Mouse (Mus musculus) left cerebral cortex, adult 11 months (tissue): ENCODE data around the gene Stard3.
"Not testable (repeated sequence)": the region's sequence is repeated elsewhere in the genome, so short reads cannot be mapped to it uniquely, and the experiment has no call there.

ENCODE experiments used
- DNase-seq: peaks from one replicate; pipeline ENCODE4 v3.0.0; 2022; ENCODE audit warnings: low spot score

Gene Stard3

DNA sequence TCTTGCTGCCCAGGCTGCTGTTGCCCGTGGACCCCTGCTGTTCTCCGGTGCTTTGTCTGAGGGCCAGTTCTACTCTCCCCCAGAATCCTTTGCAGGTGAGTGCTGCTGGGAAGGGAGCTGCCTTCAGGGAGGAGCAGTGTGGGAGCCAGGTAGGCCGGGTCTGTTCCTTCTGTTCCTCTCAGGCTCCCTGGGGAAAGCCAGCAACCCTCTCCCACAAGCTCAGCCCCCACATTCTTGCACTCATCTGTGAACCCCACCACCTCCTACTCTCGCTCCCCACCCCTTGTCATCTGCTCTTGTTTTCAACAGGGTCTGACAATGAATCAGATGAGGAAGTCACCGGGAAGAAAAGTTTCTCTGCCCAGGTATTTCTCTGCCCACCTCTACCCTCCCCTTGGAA is 18.6 kb downstream of the Stard3 start:
- no peak for DNase-seq

DNA sequence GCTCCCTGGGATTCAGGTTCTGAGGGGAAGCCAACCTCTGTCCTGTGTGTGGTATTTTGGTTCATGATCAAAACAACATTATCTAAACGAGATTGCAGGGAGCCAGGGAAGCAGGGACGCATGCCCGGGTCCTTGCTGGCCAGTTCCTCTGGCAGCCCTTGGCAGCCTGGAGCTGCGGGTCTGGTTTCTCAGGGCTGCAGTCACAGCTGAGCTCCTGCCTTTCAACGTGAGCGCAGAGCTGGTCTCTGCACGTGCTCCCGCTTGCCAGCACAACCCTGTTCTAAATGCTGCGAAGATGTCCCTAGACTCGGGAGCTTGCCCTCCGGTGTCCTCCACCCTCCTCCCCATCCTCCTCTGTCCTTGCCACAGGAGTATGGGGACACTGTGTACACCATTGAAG is 19.6 kb downstream of the Stard3 start:
- DNase-seq = no peak

DNA sequence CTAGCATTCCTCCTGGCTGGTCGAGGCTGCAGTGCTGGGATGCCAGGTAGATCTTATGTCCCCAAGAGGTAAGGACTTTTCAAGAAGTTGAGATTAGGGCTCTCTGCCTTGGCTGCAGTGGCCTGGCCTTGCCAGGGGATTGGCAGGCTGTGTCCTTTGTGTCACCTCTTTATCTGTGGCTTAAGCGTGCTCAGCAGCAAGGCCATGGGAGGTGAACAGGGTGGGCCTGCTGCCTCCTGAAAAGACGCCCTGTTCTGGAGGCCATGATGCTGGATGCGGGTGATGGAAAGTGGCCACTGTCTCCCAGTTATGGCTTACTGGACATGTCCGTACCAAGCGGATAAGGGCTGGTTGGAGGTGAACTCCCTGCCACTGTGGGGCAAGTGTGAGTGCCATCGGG is 21.2 kb downstream of the Stard3 start:
- no peak for DNase-seq

DNA sequence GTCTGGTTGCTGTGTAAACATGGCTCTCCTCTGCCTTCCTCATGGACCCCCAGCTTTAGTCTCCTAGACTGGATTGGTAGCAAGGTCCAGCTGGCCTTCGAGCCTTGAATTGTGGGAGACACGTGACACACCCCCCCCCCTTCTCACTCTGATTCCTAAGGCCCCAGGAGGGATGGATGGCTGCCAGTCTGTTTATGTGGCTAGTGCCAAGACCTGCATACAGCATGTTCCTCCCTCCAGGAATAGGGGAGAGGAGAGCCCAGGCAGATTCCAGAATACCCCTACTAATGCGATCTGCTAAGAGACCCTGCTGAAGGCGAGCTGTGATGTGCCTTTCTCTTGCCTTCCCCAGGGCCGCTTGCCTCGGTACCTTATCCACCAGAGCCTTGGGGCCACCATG is 21.9 kb downstream of the Stard3 start:
- no peak for DNase-seq

DNA sequence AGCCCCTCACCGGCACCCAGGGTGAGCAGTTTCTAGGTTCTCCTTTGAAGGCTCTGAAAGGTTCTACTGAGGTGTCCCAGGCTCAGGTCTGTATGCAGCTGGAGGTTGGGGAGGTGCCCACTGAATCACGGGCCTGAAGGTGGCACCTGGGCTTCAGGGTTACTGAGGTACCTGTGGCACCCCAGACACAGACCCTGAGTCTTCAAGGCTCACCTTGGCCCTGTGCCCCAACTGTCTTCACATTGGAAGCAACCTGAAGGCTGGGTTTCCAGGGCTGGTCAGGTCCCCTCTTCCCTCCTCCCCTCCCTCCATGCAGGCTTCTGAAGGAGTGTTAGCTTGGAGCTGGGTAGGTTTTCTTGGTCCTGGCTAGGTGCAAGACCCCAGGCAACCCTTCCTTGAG is 23.5 kb downstream of the Stard3 start:
- no peak for DNase-seq

DNA sequence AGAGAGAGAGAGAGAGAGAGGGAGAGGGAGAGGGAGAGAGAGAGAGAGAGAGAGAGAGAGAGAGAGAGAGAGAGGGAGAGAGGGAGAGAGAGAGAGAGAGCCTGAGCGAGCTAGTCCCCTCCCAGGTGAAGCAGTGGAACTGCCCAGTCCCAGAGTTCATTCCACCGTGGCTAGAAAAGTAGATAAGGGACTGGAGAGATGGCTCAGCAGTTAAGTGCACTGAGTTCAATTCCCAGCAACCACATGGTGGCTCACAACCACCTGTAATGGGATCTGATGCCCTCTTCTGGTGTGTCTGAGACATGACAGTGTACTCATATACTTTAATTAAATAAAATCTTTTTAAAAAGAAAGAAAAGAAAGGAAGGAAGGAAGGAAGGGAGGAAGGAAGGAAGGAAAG is 24.2 kb downstream of the Stard3 start:
- DNase-seq = not testable (repeated sequence)

DNA sequence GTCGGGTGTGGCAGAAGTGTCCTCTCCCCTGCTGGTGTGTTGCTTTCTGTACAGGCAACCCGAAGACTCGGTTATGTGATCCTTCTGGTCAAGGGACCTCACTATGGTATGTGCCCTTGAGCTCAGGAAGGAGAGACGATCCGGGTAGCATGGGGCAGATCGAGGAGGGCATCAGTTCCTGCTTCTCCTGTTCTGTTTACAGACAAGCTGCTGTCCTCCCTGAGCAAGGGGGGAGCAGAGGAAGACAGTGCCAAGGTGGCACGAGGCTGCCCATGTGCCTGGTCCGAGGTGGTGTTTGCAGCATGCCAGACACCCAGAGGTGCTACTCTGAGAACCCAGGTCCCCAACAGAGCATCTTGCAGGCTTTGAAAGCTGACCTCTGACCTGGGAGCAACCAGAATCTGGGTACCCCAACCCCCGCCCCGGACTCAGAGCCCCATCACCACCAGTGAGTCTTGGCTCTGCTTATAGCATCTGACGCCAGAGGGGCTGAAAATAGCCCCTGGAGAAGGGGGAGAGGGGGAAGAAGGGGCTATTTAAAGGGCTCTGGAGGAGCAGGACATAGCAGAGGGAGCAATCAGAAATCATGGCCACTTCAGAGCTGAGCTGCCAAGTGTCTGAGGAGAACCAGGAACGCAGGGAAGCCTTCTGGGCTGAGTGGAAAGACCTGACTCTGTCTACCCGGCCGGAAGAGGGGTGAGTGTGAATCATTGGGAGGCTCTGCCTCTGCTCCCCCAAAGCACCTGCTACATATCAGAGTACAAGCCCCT is 25.3 kb downstream of the Stard3 start, which contains the start of gene Tcap:
Gene Tcap (plus strand): TSS at position 551 of the 770 bp plus-strand sequence.
- no peak for DNase-seq

DNA sequence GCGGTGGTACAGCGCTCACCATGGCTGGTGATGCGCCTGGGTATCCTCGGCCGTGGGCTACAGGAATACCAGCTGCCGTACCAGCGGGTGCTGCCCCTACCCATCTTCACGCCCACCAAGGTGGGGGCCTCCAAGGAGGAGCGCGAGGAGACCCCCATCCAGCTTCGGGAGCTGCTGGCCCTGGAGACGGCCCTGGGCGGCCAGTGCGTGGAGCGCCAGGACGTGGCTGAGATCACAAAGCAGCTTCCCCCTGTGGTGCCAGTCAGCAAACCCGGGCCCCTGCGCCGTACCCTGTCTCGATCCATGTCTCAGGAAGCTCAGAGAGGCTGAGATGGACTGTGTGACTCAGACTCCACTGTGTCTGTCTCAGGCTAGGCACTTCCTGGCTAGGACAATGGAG is 26.0 kb downstream of the Stard3 start:
- no peak for DNase-seq

DNA sequence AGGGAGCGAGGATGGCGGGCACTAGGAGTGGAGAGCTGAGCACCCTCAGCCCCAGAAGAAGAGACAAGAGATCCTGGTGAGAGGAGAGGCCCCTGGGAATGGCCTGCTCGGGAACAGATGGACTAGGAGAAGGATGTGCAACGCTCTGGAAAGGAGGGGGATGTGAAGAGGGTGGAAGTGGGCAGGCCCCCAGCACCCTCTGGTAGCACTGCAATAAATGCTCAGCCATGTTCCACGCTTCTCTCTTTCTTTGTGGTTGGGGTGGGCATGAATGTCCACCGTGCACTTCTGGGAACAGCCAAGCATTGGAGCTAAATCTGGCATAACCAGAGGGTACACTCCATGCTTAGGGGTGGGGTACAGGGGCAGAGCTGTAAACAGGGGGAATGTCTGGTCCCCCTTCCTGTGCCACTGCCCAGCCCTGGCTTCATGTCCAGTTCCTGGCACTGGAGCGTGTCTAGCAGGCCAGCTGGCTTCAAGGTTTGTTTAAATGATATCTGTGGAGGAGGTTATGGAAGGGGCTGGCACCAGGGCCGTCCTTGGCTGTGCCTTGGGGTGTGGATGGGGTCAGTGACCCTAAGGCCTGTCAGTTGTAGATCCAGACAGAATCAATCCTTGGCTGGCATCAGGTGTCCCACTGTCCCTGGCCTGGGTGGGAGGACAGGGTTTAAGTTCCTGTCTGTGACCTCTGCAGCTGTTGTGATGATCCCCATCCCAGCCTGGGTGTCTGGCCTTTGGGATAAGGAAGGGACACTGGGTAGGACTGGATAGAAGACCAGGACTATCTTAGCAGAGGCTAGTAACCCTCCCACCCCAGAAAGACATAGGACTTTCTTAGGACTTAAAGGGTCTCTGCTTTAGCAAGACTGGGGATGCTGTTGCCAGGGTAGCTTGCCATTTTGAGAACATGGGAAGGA is 26.8 kb downstream of the Stard3 start:
- DNase-seq = no peak

DNA sequence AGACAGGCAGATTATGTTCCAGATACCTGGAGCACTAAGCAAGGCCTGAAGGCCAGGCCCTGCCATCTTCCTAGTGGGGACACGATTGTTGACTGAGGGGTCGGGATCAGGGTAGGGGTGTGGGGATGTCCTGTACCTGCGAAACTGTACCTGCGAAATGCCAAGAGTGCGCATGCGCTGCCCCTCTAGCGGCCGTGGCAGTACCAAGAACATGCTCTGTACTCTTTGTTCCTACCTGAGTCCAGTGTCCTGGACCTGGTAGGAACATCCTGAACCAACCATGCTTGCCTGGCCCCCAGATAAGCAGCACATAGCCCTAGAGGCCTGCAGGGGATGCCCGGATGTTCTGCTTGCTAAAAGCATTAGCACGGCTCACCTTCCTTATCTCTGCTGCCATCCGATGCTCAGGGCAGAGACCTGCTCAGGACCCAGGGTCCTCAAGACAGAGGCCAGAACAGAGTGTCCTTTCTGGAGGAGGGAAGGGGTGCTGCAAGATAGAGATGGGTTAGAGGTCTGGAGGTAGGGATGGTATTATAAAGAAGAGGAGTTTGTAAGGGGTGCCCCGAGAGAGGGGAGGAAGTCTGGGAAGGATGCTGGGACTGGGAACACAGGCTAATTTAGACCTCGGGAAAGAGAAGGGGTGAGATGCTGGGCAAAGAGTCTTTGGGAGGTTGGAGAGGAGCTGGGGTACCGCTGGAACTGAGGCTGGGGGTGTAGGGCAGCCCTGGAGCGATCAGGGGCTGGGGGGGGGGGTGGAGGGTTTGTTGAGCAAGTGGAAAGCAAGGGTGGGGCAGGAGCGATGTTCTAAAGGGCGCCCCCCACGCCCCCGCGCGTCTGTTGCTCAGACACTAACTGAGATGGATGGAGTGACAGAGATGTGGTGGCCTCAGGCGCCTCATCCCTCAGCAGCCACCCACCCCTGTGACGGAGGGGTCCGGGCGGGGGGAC is 27.7 kb downstream of the Stard3 start, which contains the start of gene Pnmt:
Gene Pnmt (plus strand): TSS at position 813 of the 948 bp plus-strand sequence.
- no peak for DNase-seq

DNA sequence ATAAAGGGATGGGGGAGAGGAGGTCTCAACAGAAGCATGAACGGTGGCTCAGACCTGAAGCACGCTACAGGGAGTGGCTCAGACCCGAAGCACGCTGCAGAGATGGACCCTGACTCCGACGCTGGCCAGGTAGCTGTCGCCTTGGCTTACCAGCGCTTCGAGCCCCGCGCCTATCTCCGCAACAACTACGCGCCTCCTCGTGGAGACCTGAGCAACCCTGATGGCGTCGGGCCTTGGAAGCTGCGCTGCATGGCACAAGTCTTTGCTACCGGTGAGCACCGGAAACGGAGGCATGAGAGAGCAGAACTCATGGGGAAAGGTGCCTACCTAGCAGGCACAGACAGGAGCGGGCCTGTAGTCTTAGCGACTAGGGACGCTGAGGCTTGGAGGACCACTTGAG is 28.4 kb downstream of the Stard3 start:
- DNase-seq = no peak

DNA sequence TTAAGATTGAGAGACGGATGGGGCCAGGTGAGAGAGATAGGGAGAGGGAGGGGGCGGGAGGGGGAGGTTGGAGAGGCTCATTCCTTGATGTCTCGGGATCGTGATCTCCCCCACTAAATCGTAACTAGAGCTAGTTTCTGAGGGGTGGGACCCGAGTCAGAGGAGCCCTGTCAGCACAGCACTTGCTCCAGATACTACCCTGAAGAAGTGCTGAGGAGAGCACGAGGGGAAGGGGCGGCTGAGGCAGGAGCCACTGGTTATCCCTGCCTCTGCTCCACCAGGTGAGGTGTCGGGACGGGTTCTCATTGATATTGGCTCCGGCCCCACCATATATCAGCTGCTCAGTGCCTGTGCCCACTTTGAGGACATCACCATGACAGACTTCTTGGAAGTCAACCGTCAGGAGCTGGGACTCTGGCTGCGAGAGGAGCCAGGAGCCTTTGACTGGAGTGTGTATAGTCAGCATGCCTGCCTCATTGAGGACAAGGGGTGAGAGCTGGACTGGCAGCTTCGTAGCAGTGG is 28.9 kb downstream of the Stard3 start:
- DNase-seq = no peak

DNA sequence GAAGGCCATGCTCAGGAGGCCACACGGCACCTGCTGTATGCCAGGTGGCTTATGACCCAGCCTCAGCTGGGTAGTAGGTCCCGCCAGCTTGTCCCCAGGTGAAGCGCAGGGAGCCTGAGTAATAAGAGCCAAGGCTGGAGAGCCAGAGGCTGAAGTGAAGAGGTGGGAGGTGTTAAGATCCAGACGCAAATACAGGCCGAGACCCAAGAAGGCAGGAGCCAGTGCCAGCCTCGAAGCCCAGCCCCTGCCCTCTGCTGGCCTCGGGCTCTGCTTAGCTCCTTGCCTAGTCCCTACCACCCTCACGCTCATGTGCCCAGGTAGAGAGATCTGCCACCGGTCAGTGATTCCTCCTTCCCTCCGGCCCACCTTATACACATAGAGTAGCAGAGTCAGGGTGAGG is 30.1 kb downstream of the Stard3 start:
- DNase-seq = no peak

DNA sequence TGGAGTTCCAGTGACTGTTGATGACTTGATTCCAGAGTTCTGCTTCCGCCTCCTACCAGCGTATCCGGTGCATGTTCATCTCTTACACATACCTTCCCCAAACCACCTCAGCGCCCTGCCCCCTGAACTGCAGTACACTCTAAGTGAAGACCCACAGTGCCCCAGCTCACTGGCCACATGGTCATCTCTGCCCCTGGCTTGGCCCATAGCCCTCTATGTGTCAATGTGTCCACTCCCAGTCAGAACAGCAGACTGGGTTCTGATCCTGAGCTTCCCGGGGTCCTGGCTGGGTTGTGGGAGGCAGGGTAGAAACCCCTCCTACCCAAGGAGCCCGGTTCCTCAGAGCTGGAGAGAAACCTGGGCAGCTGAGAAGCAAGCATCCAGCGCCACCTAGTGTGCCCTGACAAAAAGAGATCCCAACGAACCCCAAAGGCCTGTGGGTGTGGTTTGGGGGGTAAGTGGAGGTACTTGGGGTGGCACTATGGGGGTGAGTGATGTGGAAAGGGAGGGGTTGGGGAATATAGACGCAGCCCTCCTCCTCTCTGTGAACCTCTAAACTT is 31.1 kb downstream of the Stard3 start:
- peak; percentile 61 for DNase-seq

DNA sequence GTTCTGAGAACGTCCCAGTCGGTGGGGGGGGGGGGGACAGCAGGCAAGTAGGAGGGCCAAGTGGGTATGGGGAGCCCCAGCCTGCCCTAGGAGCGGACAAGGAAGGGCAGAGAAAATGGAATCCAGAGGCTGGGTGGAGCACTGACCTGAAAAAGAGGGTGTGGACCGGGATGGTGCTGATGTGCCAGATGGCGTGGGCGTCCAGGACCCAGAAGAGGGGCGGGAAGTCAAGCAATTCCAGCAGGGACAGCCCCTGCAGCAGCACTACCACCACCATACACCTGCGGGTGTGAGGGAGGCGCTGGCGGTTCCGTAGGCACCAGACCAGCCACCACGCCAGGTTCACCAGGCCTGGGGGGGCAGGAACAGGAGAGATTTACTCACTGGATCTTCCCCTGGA is 32.0 kb downstream of the Stard3 start:
- DNase-seq = no peak

DNA sequence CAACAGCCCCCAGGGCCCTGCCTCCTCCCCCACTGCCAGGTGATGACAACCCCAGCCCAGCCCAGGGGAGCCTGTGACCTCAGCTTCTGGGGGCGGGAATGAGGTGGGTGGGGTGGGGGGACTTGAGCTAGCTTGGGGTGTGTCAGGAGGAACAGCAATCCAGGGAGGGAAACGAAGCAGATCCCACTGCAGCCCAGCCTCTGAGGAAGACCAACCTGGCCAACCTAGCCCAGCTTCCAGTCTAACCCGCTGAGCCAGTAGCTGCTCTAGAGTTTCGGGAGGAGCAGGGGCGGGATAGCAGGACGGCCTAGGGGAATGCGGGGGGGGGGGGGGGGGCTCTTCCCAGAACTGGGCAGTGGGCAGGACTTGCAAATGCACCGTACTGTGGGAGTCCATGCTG is 33.9 kb downstream of the Stard3 start:
- DNase-seq = no peak

DNA sequence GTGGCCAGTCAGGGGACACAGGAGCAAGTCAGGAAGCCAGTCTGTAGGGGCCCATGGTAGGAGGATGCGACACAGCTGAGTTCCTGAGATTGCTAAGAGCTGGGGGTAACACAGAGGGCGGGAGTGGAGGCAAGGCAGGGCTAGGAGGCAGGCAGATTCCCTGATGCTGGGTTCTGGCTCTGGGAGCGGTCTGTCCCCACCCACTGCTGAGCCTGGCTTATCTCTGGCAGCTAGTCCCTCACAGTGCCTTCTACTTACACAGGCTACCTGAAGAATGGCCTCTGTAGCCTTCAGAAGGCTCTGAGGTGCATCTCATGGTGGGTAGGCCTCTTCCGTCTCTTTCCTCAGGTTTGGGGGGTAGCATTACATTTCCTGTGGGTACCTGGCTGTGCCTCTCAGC is 34.5 kb downstream of the Stard3 start:
- DNase-seq = no peak

DNA sequence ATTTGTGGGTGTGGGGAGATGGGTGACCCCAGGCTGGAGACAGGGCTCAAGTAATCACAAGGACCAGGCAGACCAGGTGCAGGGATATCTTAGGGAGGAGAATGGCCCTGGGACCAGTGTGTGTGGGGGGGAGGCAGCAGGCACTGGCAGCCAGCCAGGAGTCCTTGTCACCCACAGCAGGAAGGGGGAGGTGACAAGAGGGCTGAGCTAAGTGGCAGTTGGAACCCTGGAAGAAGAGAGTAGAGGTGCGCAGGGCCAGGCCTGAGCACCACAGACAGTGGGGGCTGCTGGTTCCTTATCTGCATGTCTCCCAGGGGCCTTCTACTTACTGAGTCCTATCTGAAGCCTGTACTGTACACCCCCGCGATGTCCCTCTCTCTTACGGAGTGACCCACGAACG is 35.1 kb downstream of the Stard3 start:
- DNase-seq = no peak

DNA sequence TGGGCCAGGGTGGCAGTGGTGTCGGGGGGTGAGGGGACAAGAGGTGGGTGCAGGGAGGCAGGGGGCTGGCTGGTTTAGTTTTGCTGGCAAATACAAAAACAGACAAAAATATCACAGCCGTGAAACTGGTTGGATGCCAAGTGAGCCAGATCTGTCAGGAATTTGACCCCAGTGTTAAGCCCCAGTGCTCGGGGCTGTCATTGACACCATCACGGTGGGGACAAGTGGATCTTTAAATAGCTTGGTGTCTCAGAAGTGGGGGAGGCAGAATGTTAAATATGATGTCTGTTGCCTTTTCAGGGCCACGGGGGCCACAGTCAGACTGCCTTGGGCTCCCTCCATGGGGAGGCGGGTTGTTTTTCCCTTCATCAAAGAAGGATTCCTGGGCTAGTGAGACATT is 36.1 kb downstream of the Stard3 start:
- no peak for DNase-seq

DNA sequence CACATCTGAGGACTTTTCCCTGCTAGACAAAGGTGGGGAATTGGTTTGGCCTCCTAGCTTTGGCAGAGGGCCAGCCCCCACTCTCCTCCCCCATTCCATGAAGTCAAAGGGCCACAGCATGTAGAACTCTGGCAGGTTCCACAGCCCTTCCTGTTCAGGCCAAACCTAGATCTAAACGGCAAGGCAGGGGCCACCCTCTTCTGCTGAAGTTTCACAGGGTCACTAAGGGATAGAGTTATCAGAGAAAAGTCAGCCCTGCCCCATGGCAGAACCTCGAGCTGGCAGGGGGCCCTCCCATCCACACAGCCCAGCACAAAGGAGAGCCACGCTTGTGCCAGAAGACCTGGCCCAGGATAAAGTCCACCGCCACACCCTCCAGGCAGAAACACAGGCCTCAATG is 36.9 kb downstream of the Stard3 start:
- DNase-seq = no peak

DNA sequence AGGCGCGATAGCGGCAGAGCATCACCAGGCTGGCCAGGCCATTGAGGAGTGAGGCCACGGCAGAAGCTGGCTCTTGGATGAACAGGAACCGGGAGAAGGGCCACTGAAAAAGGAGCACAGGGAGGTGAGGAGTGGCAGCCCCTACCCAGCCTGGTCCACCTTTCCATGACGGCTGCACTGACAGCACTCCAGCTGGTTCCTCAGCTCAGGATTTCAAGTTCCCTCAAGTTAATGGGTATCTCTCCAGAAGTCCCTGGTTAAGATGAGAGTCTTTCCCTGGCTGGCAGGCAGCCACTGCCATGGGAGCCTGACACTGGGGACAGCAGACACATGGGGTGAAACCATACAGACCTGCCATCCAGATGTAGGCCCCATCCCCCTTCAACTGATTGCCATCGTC is 39.8 kb downstream of the Stard3 start:
- DNase-seq = no peak
